Mouse (Mus musculus) embryonic facial prominence, embryonic 12.5 days (tissue): ENCODE measurements around the gene Acsl4. TPM values are rescaled to one million over a fixed set of nuclear protein-coding genes. Genes with fewer than 3 reads are reported as not detected.

ENCODE experiments used
- ATAC-seq: fragments of 200-750 bp; cut with Nextera tagmentation; 2 replicates; pipeline ENCODE4 v1.8.0; 2017; ENCODE audit not compliant: insufficient number of reproducible peaks, insufficient read depth, low FRiP score, low TSS enrichment
- H3K27ac ChIP-seq: fragments of 300-500 bp; sonication (generic); 2 replicates; pipeline ENCODE4 v1.5.1; 2016; ENCODE audit warnings: mild to moderate bottlenecking
- H3K27me3 ChIP-seq: fragments of 300-500 bp; sonication (generic); 2 replicates; pipeline ENCODE4 v1.6.1; 2016; ENCODE audit warnings: mild to moderate bottlenecking, moderate library complexity
- H3K36me3 ChIP-seq: fragments of 300-500 bp; sonication (generic); 2 replicates; pipeline ENCODE4 v1.6.1; 2016; ENCODE audit warnings: mild to moderate bottlenecking
- H3K4me1 ChIP-seq: fragments of 300-500 bp; sonication (generic); 2 replicates; pipeline ENCODE4 v1.6.1; 2016
- H3K4me2 ChIP-seq: fragments of 300-500 bp; sonication (generic); replicated peaks from 2 replicates; pipeline ENCODE4 v1.6.1; 2016; ENCODE audit warnings: mild to moderate bottlenecking, moderate library complexity
- H3K4me3 ChIP-seq: fragments of 300-500 bp; sonication (generic); 2 replicates; pipeline ENCODE4 v1.5.1; 2016; ENCODE audit warnings: mild to moderate bottlenecking
- H3K9ac ChIP-seq: fragments of 300-500 bp; sonication (generic); 2 replicates; pipeline ENCODE4 v1.6.1; 2016; ENCODE audit warnings: mild to moderate bottlenecking, moderate library complexity
- H3K9me3 ChIP-seq: fragments of 300-500 bp; sonication (generic); 2 replicates; pipeline ENCODE4 v1.6.1; 2016; ENCODE audit warnings: mild to moderate bottlenecking, moderate library complexity
- WGBS: fragments of 180-500 bp; shearing (Covaris S2); methylation state at CpG from one replicate; pipeline ENCODE4 v1.1.7; 2016; 5-methylcytosine and 5-hydroxymethylcytosine counted together
- polyA plus RNA-seq: library from polyadenylated mRNA; unstranded; fragments of >200 nt; fragmentation: Nextera tagmentation; extraction: Ambion mirVana; gene quantifications from 2 replicates; pipeline ENCODE4 v1.2.1, GENCODE M21; 2016

The Acsl4 gene
- polyA plus RNA-seq, 1 experiment from 2014 or later, result 12.9 TPM

- H3K36me3 ChIP-seq, result no peaks in the 10 kb centered on the region
- 39% methylated on average over 5 of the region's 5 CpGs for WGBS
- H3K9ac ChIP-seq, result no peak overlapping the region
- H3K27me3 ChIP-seq, result no peaks in the 10 kb centered on the region
- H3K4me1 ChIP-seq, result no peaks in the 10 kb centered on the region
- ATAC-seq, result no peak
- H3K27ac ChIP-seq, result no peak overlapping the region
- no peaks in the 10 kb centered on the region for H3K9me3 ChIP-seq
- H3K4me2 ChIP-seq, result no peak overlapping the region
- H3K4me3 ChIP-seq, result no peak overlapping the region
Measured at GRCm38 (mm10) chrX:142285905-142286304, 104.4 kb downstream of the Acsl4 start.

GRCm38 (mm10) chrX:142276573-142276972, 113.8 kb downstream of the Acsl4 start:
- Histone ChIP-seq H3K36me3 (no peaks in the 10 kb centered on the region), H3K9me3 (no peaks in the 10 kb centered on the region), H3K27me3 (peaks cover 8% of the 10 kb centered on the region; the same call in 1 of the 2 replicates), H3K27ac (no peak overlapping the region), H3K4me3 (no peak overlapping the region), H3K4me2 (no peak overlapping the region), H3K9ac (no peak overlapping the region), H3K4me1 (no peaks in the 10 kb centered on the region)
- ATAC-seq, result no peak
- WGBS, result 63% methylated on average over 3 of the region's 3 CpGs

DNA sequence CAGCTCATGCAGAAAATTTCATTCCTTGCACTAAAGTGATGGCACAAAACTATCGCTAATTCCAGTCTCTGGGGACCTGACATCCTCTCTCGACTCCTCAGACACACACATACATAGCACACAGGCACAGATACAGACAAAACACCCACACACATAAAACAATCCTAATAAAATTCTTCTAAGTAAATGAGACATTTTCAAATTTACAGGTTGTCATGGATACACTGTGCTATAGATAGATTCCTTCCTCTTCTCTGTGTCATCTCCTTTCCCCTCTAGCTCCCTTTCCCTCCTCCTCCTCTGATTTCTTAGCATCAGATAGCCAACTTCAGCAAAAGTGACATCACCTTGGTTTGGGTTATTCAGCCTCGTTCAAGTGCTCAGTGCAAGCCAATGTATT, 114.3 kb downstream of the Acsl4 start:
- Histone ChIP-seq H3K36me3 (no peaks in the 10 kb centered on the region), H3K4me1 (no peaks in the 10 kb centered on the region), H3K27ac (no peak overlapping the region), H3K27me3 (peaks cover 8% of the 10 kb centered on the region; the same call in 1 of the 2 replicates), H3K9ac (no peak overlapping the region), H3K4me2 (no peak overlapping the region), H3K4me3 (no peak overlapping the region), H3K9me3 (no peaks in the 10 kb centered on the region)
- WGBS, result 78% methylated on average over 3 of the region's 3 CpGs
- ATAC-seq, result no peak

Other genes starting within 250 kb of the Acsl4 start
- gene Gucy2f, start 193.6 kb downstream of the Acsl4 start, polyA plus RNA-seq, result not detected in 2 replicates
- gene Nxt2, start 163.8 kb downstream of the Acsl4 start, polyA plus RNA-seq, result 12.6 and 13.2 TPM in 2 replicates
- 20.3 and 23.3 TPM in 2 replicates for gene Kcne1l, start 84.2 kb downstream of the Acsl4 start, polyA plus RNA-seq